Mouse (Mus musculus): ENCODE measurements around the gene Blm.
"Not testable (repeated sequence)": the region's sequence is repeated elsewhere in the genome, so short reads cannot be mapped to it uniquely, and the experiment has no call there.

The Blm gene

GRCm38 (mm10) chr7:80531087-80531486 is 3.8 kb downstream of the Blm start:
- no peak for DNase-seq (ENCODE audit: low spot score)

- DNase-seq (ENCODE audit: low spot score), result no peak
These were observed 4.3 kb downstream of the Blm start for GRCm38 (mm10) chr7:80530646-80531045.

- no peak for DNase-seq (ENCODE audit: low spot score)
These were observed 8.2 kb downstream of the Blm start for GRCm38 (mm10) chr7:80526698-80527097.

- DNase-seq (ENCODE audit: low spot score), result no peak
These were observed 22.4 kb downstream of the Blm start for GRCm38 (mm10) chr7:80512408-80513085.

GRCm38 (mm10) chr7:80507697-80508096 is 27.2 kb downstream of the Blm start:
- DNase-seq (ENCODE audit: low spot score), result not testable (repeated sequence)

GRCm38 (mm10) chr7:80506007-80506406 is 28.9 kb downstream of the Blm start:
- no peak for DNase-seq (ENCODE audit: low spot score)

GRCm38 (mm10) chr7:80504920-80505319 is 30.0 kb downstream of the Blm start:
- DNase-seq (ENCODE audit: low spot score), result no peak

GRCm38 (mm10) chr7:80501006-80501405 is 33.9 kb downstream of the Blm start:
- no peak for DNase-seq (ENCODE audit: low spot score)

GRCm38 (mm10) chr7:80500099-80500498 is 34.8 kb downstream of the Blm start:
- no peak for DNase-seq (ENCODE audit: low spot score)

- DNase-seq (ENCODE audit: low spot score), result no peak
These were observed 35.5 kb downstream of the Blm start for GRCm38 (mm10) chr7:80499190-80499962.

- no peak for DNase-seq (ENCODE audit: low spot score)
These were observed 38.3 kb downstream of the Blm start for GRCm38 (mm10) chr7:80496656-80497055.

- DNase-seq (ENCODE audit: low spot score), result no peak
These were observed 39.7 kb downstream of the Blm start for GRCm38 (mm10) chr7:80495210-80495609.

GRCm38 (mm10) chr7:80491995-80492394 is 42.9 kb downstream of the Blm start:
- no peak for DNase-seq (ENCODE audit: low spot score)

GRCm38 (mm10) chr7:80491086-80491485 is 43.8 kb downstream of the Blm start:
- DNase-seq (ENCODE audit: low spot score), result no peak

- DNase-seq (ENCODE audit: low spot score), result no peak
These were observed 44.6 kb downstream of the Blm start for GRCm38 (mm10) chr7:80490351-80490750.

- DNase-seq (ENCODE audit: low spot score), result no peak
These were observed 45.5 kb downstream of the Blm start for GRCm38 (mm10) chr7:80489445-80489844.

- DNase-seq (ENCODE audit: low spot score), result no peak
These were observed 47.7 kb downstream of the Blm start for GRCm38 (mm10) chr7:80487239-80487638.

- DNase-seq (ENCODE audit: low spot score), result no peak
These were observed 54.8 kb downstream of the Blm start for GRCm38 (mm10) chr7:80480097-80480496.

GRCm38 (mm10) chr7:80473837-80474236 is 61.1 kb downstream of the Blm start:
- DNase-seq (ENCODE audit: low spot score), result no peak

- no peak for DNase-seq (ENCODE audit: low spot score)
These were observed 66.1 kb downstream of the Blm start for GRCm38 (mm10) chr7:80468851-80469250.

- no peak for DNase-seq (ENCODE audit: low spot score)
These were observed 67.6 kb downstream of the Blm start for GRCm38 (mm10) chr7:80467334-80467733.

- DNase-seq (ENCODE audit: low spot score), result no peak
These were observed 70.1 kb downstream of the Blm start for GRCm38 (mm10) chr7:80464831-80465230.

GRCm38 (mm10) chr7:80461891-80462290 is 73.0 kb downstream of the Blm start:
- no peak for DNase-seq (ENCODE audit: low spot score)

GRCm38 (mm10) chr7:80460892-80461291 is 74.0 kb downstream of the Blm start:
- no peak for DNase-seq (ENCODE audit: low spot score)

Measured in urinary bladder, postnatal 14 days (tissue).